Mouse (Mus musculus): Measurements from ENCODE around the gene Klhl29.

DNA sequence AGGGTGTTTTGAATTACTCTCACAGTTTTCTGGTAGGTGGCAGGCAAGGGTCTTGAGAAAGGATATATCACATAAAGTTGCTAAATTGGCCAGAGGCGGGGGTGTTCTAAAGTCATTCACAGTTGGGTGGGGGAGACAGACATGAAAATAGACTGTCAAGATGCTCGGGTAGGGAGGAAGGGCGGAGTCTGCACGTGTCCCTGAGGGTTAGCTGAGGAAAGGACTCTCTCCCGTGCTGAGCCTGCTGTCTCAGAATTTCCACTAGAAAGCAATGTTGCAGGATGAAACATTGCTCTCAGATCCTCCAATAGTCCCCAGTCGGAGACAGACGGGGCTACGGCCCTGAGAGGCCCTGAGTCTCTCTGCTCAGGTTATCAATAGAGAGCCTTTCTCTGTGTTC, 252.5 kb downstream of the Klhl29 start:
- TF ChIP-seq CTCF (IDR thresholded peaks at IDR 0.05; ENCODE audit: borderline replicate concordance, control insufficient read depth, extremely low read depth, insufficient read depth, low read length, poor library complexity), result no peak
- no peak for TF ChIP-seq POLR2A (IDR thresholded peaks at IDR 0.05; ENCODE audit: control insufficient read depth, extremely low read depth, insufficient read depth, low read length, poor library complexity)
